Mouse (Mus musculus) sigmoid colon, adult 10 weeks (tissue): ENCODE results near the gene Dll1. TPM values are rescaled to one million over a fixed set of nuclear protein-coding genes. Genes with fewer than 3 reads are reported as not detected.

ENCODE experiments used
- polyA plus RNA-seq: library from polyadenylated mRNA; stranded (reverse); fragments of 350-450 nt; fragmentation: Illumina TruSeq; extraction: RNeasy Lipid Tissue Mini Kit (QIAGEN cat#74804); gene quantifications from one replicate; pipeline ENCODE4 v1.2.3, GENCODE M21; 2014; ENCODE audit warnings: low read depth, low replicate concordance

The Dll1 gene
- 9.7 TPM for polyA plus RNA-seq

GRCm38 (mm10) chr17:15376494-15377181, at the start of gene Dll1:
Dll1 (minus strand) TSS chr17:15376872.

GRCm38 (mm10) chr17:15395997-15396675, 19.5 kb upstream of the Dll1 start, which contains the start of gene Fam120b:
Fam120b (plus strand) TSS chr17:15396202.

Other genes starting within 250 kb of the Dll1 start
- 48.8 TPM for gene Fam120b, start 19.3 kb upstream of the Dll1 start, polyA plus RNA-seq
- gene Psmb1, start 122.9 kb upstream of the Dll1 start, polyA plus RNA-seq = 158 TPM
- gene Tbp, start 123.0 kb upstream of the Dll1 start, polyA plus RNA-seq = 85.8 TPM
- 69.4 TPM for gene Pdcd2, start 150.4 kb upstream of the Dll1 start, polyA plus RNA-seq
- gene Prdm9, start 187.5 kb upstream of the Dll1 start, polyA plus RNA-seq = 37.2 TPM